Mouse (Mus musculus): ENCODE data around the gene Tmx2. TPM values are rescaled to one million over a fixed set of nuclear protein-coding genes. Genes with fewer than 3 reads are reported as not detected.
A peak's percentile ranks its signal among the peaks of the same experiment; 100 is the strongest.

Tmx2 gene
- total and polyA plus RNA-seq, 2 experiments, result 50.6 to 92.1 TPM

DNA sequence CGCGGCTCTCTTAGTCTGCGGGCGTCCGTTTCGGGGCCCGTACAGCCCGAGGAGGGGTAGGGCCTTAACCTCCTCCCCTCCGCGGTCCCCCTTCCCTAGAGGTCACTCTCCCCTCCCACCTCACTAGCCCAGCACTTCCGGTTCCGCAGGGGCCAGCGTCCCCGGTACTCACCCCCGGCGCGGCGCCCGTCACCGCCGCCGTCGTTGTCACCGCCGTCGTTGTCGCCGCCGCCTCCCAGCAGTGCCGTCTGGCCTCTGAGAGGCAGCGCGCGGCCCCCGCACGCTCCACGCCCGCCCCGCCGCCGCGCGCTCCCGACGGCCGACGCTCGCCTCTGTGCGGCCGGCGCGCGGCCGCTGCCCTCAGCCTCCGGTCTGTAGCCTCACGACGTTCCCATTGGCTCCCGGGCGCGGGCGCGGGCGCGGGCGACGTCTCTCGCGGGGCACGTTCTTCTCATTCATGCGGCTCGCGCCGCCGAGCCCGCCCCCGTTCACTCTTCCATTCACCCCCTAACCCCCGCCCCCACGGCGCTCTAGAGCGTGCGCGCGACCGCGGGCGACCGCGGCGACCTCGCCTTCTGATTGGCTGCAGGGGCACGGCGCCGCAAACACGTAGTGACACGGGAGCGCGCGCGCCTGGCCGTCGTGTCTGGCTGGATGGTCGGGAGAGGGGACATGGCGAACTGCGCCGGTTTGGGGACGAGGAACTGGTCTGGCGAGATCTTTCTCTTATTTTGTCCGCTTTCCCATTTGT, 36.0 kb upstream of the Tmx2 start, which contains the start of gene Zdhhc5:
Gene Zdhhc5, minus strand, starts transcription at position 370 of the 751 bp plus-strand sequence.
- H3K9ac ChIP-seq (ENCODE audit: low read depth, low read length), result peak within 1 kb of the TSS; percentile 83
- peak; percentile 51 for DNase-seq (ENCODE audit: extremely low read depth, low read depth, low spot score)
- peaks cover 10% of the 10 kb centered on the region for H3K36me3 ChIP-seq (ENCODE audit: control insufficient read depth, insufficient read depth, low read length)
- H3K79me2 ChIP-seq (ENCODE audit: control insufficient read depth, insufficient read depth, low read length), result peaks cover 11% of the 10 kb centered on the region; the same call in 1 of the 2 replicates
- H3K4me1 ChIP-seq (ENCODE audit: control insufficient read depth, insufficient read depth, low read length), result no peaks in the 10 kb centered on the region; the same call in none of the 2 replicates
- no peak for TF ChIP-seq CTCF (IDR thresholded peaks at IDR 0.05; ENCODE audit: low read depth, low read length)
- peak; percentile 79 for TF ChIP-seq POLR2A (IDR thresholded peaks at IDR 0.05; ENCODE audit: extremely low read depth, insufficient read depth, low read length)
- peak within 1 kb of the TSS; percentile 93 for H3K4me3 ChIP-seq (ENCODE audit: insufficient read depth, low read depth, low read length)
- WGBS, result 1% methylated on average over 96 of the region's 107 CpGs
- peak within 1 kb of the TSS; percentile 88 for H3K27ac ChIP-seq (replicated peaks; ENCODE audit: insufficient read depth, low read depth, low read length)
- H3K27me3 ChIP-seq (ENCODE audit: control insufficient read depth, insufficient read depth, low read length), result no peaks in the 10 kb centered on the region

DNA sequence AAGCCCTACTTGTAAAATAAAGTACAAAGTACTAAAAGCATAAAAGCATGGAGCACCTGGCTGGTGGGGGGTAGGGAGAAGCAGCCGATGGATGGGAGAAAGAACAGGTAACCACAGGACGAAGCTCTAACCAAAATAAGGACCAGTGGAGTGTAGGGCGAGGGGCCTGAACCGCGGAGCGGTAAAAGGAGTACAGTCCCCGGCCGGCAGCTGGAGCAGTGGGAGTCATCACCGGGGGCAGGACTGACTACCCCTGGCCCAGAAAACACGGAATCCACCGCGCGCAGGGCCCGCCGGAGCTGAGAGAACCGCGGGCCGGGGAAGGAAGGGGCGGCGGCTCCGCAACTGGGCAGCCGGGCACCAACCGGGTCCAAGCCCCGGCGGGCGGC, 35.5 kb upstream of the Tmx2 start:
- Histone ChIP-seq H3K4me3 (ENCODE audit: insufficient read depth, low read depth, low read length) (peak overlapping the region; percentile 93), H3K79me2 (ENCODE audit: control insufficient read depth, insufficient read depth, low read length) (peaks cover 15% of the 10 kb centered on the region; the same call in 1 of the 2 replicates), H3K36me3 (ENCODE audit: control insufficient read depth, insufficient read depth, low read length) (peaks cover 13% of the 10 kb centered on the region), H3K27me3 (ENCODE audit: control insufficient read depth, insufficient read depth, low read length) (no peaks in the 10 kb centered on the region), H3K9ac (ENCODE audit: low read depth, low read length) (peak overlapping the region; percentile 83), H3K4me1 (ENCODE audit: control insufficient read depth, insufficient read depth, low read length) (no peaks in the 10 kb centered on the region; the same call in none of the 2 replicates), H3K27ac (replicated peaks; ENCODE audit: insufficient read depth, low read depth, low read length) (peak overlapping the region; percentile 88)
- no peak for TF ChIP-seq CTCF (IDR thresholded peaks at IDR 0.05; ENCODE audit: low read depth, low read length)
- TF ChIP-seq POLR2A (IDR thresholded peaks at IDR 0.05; ENCODE audit: extremely low read depth, insufficient read depth, low read length), result no peak
- WGBS, result under 1% methylated on average over 26 of the region's 26 CpGs
- no peak for DNase-seq (ENCODE audit: extremely low read depth, low read depth, low spot score)

DNA sequence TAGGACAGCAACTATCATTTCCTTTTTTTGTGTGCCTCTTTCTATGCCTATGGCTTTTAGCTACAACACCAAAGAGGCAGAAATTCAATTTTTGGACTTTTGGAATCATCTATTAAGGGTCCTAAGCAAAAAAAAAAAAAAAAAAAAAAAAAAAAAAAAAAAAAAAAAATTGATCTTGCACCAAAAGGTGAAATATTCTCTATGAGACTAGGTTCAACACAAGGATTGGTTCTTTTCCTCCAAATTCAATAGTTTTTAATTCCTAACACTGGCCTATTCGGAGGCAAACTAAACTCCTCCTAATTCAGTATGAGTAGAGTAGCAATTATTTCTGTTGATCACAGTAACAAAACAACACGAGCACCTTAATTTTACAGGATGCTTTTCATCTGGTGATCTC, 33.0 kb upstream of the Tmx2 start:
- H3K36me3 ChIP-seq (ENCODE audit: control insufficient read depth, insufficient read depth, low read length), result peaks cover 22% of the 10 kb centered on the region
- no peak for TF ChIP-seq POLR2A (IDR thresholded peaks at IDR 0.05; ENCODE audit: extremely low read depth, insufficient read depth, low read length)
- TF ChIP-seq CTCF (IDR thresholded peaks at IDR 0.05; ENCODE audit: low read depth, low read length), result no peak
- no peak overlapping the region for H3K4me3 ChIP-seq (ENCODE audit: insufficient read depth, low read depth, low read length)
- no peak for DNase-seq (ENCODE audit: extremely low read depth, low read depth, low spot score)
- no peaks in the 10 kb centered on the region for H3K27me3 ChIP-seq (ENCODE audit: control insufficient read depth, insufficient read depth, low read length)
- 88% methylated on average over 2 of the region's 2 CpGs for WGBS
- no peak overlapping the region for H3K27ac ChIP-seq (replicated peaks; ENCODE audit: insufficient read depth, low read depth, low read length)
- peaks cover 10% of the 10 kb centered on the region for H3K4me1 ChIP-seq (ENCODE audit: control insufficient read depth, insufficient read depth, low read length)
- peaks cover 24% of the 10 kb centered on the region; the same call in 1 of the 2 replicates for H3K79me2 ChIP-seq (ENCODE audit: control insufficient read depth, insufficient read depth, low read length)
- no peak overlapping the region for H3K9ac ChIP-seq (ENCODE audit: low read depth, low read length)

DNA sequence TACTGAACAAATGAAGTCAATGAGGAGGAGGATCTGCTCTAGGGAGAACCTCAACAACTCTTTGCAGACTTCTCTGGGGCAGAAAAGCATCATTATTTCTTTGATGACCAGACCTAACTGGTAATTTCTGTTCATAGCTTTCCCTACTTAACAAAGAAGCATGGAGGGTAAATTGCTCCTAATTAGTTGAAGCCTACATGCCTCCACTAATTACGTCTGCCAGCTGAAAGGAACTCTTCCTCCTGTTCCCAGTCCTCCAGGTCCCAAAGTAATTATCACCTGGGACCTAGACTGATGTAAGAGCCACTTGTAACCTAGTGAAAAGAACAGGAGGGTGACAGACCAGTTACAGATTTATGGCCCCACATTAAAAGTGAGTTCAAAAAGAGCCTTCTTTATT, 28.6 kb upstream of the Tmx2 start:
- Histone ChIP-seq H3K9ac (ENCODE audit: low read depth, low read length) (no peak overlapping the region), H3K79me2 (ENCODE audit: control insufficient read depth, insufficient read depth, low read length) (peaks cover 22% of the 10 kb centered on the region; the same call in 1 of the 2 replicates), H3K4me3 (ENCODE audit: insufficient read depth, low read depth, low read length) (no peak overlapping the region), H3K27me3 (ENCODE audit: control insufficient read depth, insufficient read depth, low read length) (no peaks in the 10 kb centered on the region), H3K4me1 (ENCODE audit: control insufficient read depth, insufficient read depth, low read length) (peaks cover 12% of the 10 kb centered on the region), H3K36me3 (ENCODE audit: control insufficient read depth, insufficient read depth, low read length) (peaks cover 34% of the 10 kb centered on the region), H3K27ac (replicated peaks; ENCODE audit: insufficient read depth, low read depth, low read length) (no peak overlapping the region)
- WGBS, result 82% methylated on average over 1 of the region's 1 CpGs
- DNase-seq (ENCODE audit: extremely low read depth, low read depth, low spot score), result no peak
- no peak for TF ChIP-seq POLR2A (IDR thresholded peaks at IDR 0.05; ENCODE audit: extremely low read depth, insufficient read depth, low read length)
- TF ChIP-seq CTCF (IDR thresholded peaks at IDR 0.05; ENCODE audit: low read depth, low read length), result no peak

DNA sequence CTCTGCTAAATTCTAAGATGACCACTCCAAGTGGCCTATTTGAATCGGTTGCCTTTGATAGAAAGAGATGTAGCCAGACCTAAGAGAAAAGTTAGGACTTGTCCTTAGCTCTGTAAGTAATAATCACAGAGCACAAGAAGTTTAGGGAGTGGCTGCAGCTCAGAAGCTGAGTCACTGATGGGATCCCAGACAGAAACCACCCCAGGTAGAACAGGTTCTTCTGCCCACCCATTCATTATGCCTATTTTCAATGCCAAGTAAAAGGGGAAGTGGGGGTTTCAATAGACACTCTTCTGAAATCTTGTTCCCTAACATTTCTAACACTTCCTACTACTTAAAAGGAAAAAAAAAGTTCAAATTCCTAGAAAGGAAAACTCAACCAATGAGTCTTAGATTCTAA, 26.4 kb upstream of the Tmx2 start:
- Histone ChIP-seq H3K4me3 (ENCODE audit: insufficient read depth, low read depth, low read length) (no peak overlapping the region), H3K9ac (ENCODE audit: low read depth, low read length) (no peak overlapping the region), H3K36me3 (ENCODE audit: control insufficient read depth, insufficient read depth, low read length) (peaks cover 37% of the 10 kb centered on the region), H3K27ac (replicated peaks; ENCODE audit: insufficient read depth, low read depth, low read length) (no peak overlapping the region), H3K4me1 (ENCODE audit: control insufficient read depth, insufficient read depth, low read length) (peaks cover 12% of the 10 kb centered on the region), H3K27me3 (ENCODE audit: control insufficient read depth, insufficient read depth, low read length) (no peaks in the 10 kb centered on the region), H3K79me2 (ENCODE audit: control insufficient read depth, insufficient read depth, low read length) (peaks cover 16% of the 10 kb centered on the region; the same call in 1 of the 2 replicates)
- no peak for DNase-seq (ENCODE audit: extremely low read depth, low read depth, low spot score)
- 97% methylated on average over 1 of the region's 1 CpGs for WGBS
- TF ChIP-seq CTCF (IDR thresholded peaks at IDR 0.05; ENCODE audit: low read depth, low read length) (no peak), POLR2A (IDR thresholded peaks at IDR 0.05; ENCODE audit: extremely low read depth, insufficient read depth, low read length) (no peak)

DNA sequence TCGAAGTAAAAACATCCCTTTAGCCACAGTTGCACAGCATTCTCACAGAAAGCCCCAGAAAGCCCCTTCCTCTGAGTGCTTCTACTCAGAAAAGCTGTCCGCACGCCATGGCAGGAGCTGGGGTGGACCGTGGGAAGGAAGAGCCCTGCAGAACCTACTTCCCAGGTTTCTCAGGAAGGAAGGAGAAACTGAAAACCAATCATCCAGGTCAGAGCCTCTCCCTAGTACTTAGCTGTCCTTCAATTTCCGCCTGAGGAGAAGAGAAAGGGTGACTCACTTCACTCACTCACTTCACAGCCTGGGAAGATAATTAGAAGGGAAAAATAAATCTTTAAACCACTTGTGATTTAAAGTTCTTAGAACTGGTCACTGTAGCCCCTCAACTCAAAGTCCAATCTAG, 25.4 kb upstream of the Tmx2 start:
- no peak for DNase-seq (ENCODE audit: extremely low read depth, low read depth, low spot score)
- peaks cover 9% of the 10 kb centered on the region; the same call in 1 of the 2 replicates for H3K79me2 ChIP-seq (ENCODE audit: control insufficient read depth, insufficient read depth, low read length)
- H3K36me3 ChIP-seq (ENCODE audit: control insufficient read depth, insufficient read depth, low read length), result peaks cover 33% of the 10 kb centered on the region
- H3K9ac ChIP-seq (ENCODE audit: low read depth, low read length), result no peak overlapping the region
- H3K4me3 ChIP-seq (ENCODE audit: insufficient read depth, low read depth, low read length), result no peak overlapping the region
- peaks cover 12% of the 10 kb centered on the region for H3K4me1 ChIP-seq (ENCODE audit: control insufficient read depth, insufficient read depth, low read length)
- H3K27ac ChIP-seq (replicated peaks; ENCODE audit: insufficient read depth, low read depth, low read length), result no peak overlapping the region
- no peaks in the 10 kb centered on the region for H3K27me3 ChIP-seq (ENCODE audit: control insufficient read depth, insufficient read depth, low read length)
- no peak for TF ChIP-seq POLR2A (IDR thresholded peaks at IDR 0.05; ENCODE audit: extremely low read depth, insufficient read depth, low read length)
- no peak for TF ChIP-seq CTCF (IDR thresholded peaks at IDR 0.05; ENCODE audit: low read depth, low read length)
- 84% methylated on average over 5 of the region's 5 CpGs for WGBS
